In the genomic region with DNA sequence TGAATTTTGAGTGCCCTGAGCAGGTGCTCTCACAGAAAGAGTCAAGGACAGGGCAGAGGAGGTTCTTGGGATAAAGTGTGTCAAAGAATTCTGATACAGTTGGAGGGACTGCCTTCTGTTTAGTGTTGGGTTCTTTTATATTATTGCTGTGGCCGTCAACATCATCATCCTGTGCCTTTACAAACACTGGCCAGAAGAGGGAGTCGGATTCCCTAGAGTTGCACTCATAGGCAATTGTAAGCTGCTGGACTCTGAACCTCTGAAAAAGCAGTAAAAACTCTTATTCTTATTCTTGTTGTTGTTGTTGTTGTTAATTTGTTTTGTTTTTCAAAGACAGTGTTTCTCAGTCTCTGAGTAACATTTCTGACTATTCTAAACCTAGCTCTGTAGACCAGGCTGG, we compare ENCODE assay signal across 8 mouse cellular contexts. TPM values are rescaled to one million over a fixed set of nuclear protein-coding genes. Genes with fewer than 3 reads are reported as not detected.
A peak's percentile ranks its signal among the peaks of the same experiment; 100 is the strongest.
DNase-seq lines count a peak whose midpoint lies in the region; ATAC-seq lines count a peak whose summit lies in the region.

No protein-coding gene starts in this region.

- ATAC-seq in kidney, embryonic 16.5 days (ENCODE audit: low FRiP score, low TSS enrichment) = no peak
- peak; percentile 64 for ATAC-seq in megakaryocyte progenitor cell, adult 5-6 weeks (replicated peaks; ENCODE audit: poor library complexity)
- ATAC-seq in forebrain, embryonic 16.5 days = no peak

- no peak overlapping the region for H3K4me3 ChIP-seq in kidney, embryonic 16.5 days (ENCODE audit: low read length)
- no peak overlapping the region for H3K4me3 ChIP-seq in forebrain, embryonic 16.5 days (replicated peaks; ENCODE audit: low read length)
- H3K4me3 ChIP-seq in hindbrain, embryonic 10.5 days = no peak overlapping the region

- H3K9me3 ChIP-seq in kidney, embryonic 16.5 days (ENCODE audit: low read length) = no peaks in the 10 kb centered on the region
- H3K9me3 ChIP-seq in forebrain, embryonic 16.5 days (ENCODE audit: control insufficient read depth, low read length) = no peaks in the 10 kb centered on the region
- no peaks in the 10 kb centered on the region; the same call in 1 of the 2 replicates for H3K9me3 ChIP-seq in hindbrain, embryonic 10.5 days

- no peaks in the 10 kb centered on the region for H3K36me3 ChIP-seq in kidney, embryonic 16.5 days (ENCODE audit: insufficient read depth, low read length)
- no peaks in the 10 kb centered on the region for H3K36me3 ChIP-seq in forebrain, embryonic 16.5 days (ENCODE audit: control insufficient read depth, insufficient read depth)
- H3K36me3 ChIP-seq in hindbrain, embryonic 10.5 days = no peaks in the 10 kb centered on the region

- peak; percentile 23 for DNase-seq in kidney, adult 18-20 months
- peak; percentile 2 to 18 for DNase-seq in CD8-positive naive resting alpha-beta T cell, adult 2 months (ENCODE audit: low read depth in 2 of 2, low spot score in 2 of 2)
- DNase-seq in adipocyte (ENCODE audit: low spot score) = peak; percentile 27
- peak; percentile 42 to 49 for DNase-seq in heart, postnatal 10 days
- no peak for DNase-seq in hindbrain, embryonic 10.5 days (ENCODE audit: low spot score)

- H3K9ac ChIP-seq in kidney, embryonic 16.5 days (replicated peaks; ENCODE audit: low read length) = no peak overlapping the region
- H3K9ac ChIP-seq in forebrain, embryonic 16.5 days (replicated peaks; ENCODE audit: low read depth, low read length) = no peak overlapping the region

- intact Hi-C loops in heart, postnatal 10 days (cut with DNase I) = loop anchor here (2.0 kb wide), 1 partner anchor 158 kb away; no protein-coding TSS in a partner anchor

- 55% methylated on average over 2 of the region's 2 CpGs for WGBS in kidney, embryonic 16.5 days
- 53% methylated on average over 2 of the region's 2 CpGs for WGBS in forebrain, embryonic 16.5 days
- WGBS in hindbrain, embryonic 10.5 days = 65% methylated on average over 2 of the region's 2 CpGs

- H3K4me2 ChIP-seq in kidney, embryonic 16.5 days (replicated peaks; ENCODE audit: low read depth, low read length) = no peak overlapping the region
- H3K4me2 ChIP-seq in forebrain, embryonic 16.5 days (ENCODE audit: low read length) = no peak overlapping the region

- H3K27ac ChIP-seq in kidney, embryonic 16.5 days (ENCODE audit: low read length) = no peak overlapping the region
- H3K27ac ChIP-seq in forebrain, embryonic 16.5 days (ENCODE audit: low read length) = no peak overlapping the region
- no peak overlapping the region for H3K27ac ChIP-seq in hindbrain, embryonic 10.5 days

- no peaks in the 10 kb centered on the region; the same call in 1 of the 2 replicates for H3K27me3 ChIP-seq in kidney, embryonic 16.5 days (ENCODE audit: insufficient read depth, low read length)
- H3K27me3 ChIP-seq in forebrain, embryonic 16.5 days (replicated peaks; ENCODE audit: control insufficient read depth, insufficient read depth, low read length) = no peaks in the 10 kb centered on the region
- H3K27me3 ChIP-seq in hindbrain, embryonic 10.5 days (ENCODE audit: insufficient read depth, poor library complexity, severe bottlenecking) = 0 out of 2 replicates have a peak, but pooled peaks cover under 1% of the 10 kb centered on the region

- no peaks in the 10 kb centered on the region for H3K4me1 ChIP-seq in kidney, embryonic 16.5 days (ENCODE audit: insufficient read depth, low read length)
- H3K4me1 ChIP-seq in forebrain, embryonic 16.5 days (replicated peaks; ENCODE audit: control insufficient read depth, insufficient read depth, low read length) = peaks cover 8% of the 10 kb centered on the region
- peaks cover 8% of the 10 kb centered on the region; the same call in 1 of the 2 replicates for H3K4me1 ChIP-seq in hindbrain, embryonic 10.5 days (replicated peaks)

RNA-seq across cellular contexts. Expression of gene Sms, which starts 5.3 kb away (rescaled TPM):
- polyA plus RNA-seq in kidney, embryonic 16.5 days (2015; fragmentation: Nextera tagmentation; extraction: Ambion mirVana) = 41.0 and 55.1 TPM in 2 replicates
- 10 to 100 TPM; 18.3 to 22.8 TPM for total RNA-seq in heart, postnatal 10 days (2021)
- total RNA-seq in megakaryocyte progenitor cell, adult 5-6 weeks (2015) = 72.2 and 75.0 TPM in 2 replicates
- total RNA-seq in megakaryocyte progenitor cell, adult 5-6 weeks (2017) = 66.5 and 67.4 TPM in 2 replicates
- polyA plus RNA-seq in forebrain, embryonic 16.5 days (2015; fragmentation: Nextera tagmentation; extraction: Ambion mirVana) = 91.3 and 99.7 TPM in 2 replicates
- 67.8 and 92.2 TPM in 2 replicates for polyA plus RNA-seq in hindbrain, embryonic 10.5 days (2016; fragmentation: Nextera tagmentation; extraction: Ambion mirVana)
